Mouse (Mus musculus) right cerebral cortex, adult 2 months (tissue): ENCODE measurements around the gene Tmem159.

Experiments
- DNase-seq, 2 experiments: peaks; one replicate each; pipeline ENCODE4 v3.0.0; 2021 to 2022; ENCODE audit warnings: low spot score in 2 of 2

The Tmem159 gene

DNA sequence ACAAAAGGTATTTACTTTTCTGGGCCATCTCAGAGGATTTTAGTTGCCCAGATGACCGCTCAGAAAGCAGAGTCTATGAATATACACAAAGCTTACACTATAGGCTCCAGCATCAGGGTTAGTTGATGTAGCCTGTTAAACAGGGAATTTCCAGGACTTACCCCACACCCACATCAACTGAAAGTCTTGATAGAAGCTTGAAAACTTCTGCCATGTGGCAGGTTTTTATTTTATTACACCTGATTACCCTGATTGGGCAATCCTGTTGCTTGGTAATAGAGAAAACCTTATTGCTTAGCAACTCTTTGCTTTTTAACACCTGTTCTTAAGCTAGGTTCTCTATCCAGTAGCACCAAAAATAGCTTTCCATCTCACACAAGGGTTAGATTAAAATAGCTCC is 40.6 kb downstream of the Tmem159 start:
- DNase-seq: no peak

DNA sequence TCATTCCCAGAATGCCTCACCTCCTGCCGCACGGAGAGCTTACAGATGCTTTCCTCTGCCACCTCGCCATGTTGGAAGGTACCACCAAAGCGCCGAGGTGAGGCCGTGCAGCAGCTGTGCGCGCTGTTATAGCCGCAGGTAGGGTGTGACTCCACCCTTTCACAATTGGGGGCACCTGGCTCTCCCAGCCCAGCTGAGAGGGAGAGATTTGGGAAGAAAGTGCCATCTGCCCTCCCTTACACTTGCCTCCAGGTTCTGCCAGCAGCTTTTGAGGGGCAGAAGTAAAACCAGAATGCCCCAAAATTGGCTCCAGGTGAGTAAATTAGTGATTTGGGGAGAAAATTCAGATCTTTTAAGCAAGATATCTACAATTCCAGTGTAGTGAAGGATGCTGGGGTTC is 43.0 kb downstream of the Tmem159 start, which contains the start of gene Zp2:
Gene Zp2 (minus strand): TSS at position 101 of the 400 bp plus-strand sequence.
- DNase-seq: no peak

DNA sequence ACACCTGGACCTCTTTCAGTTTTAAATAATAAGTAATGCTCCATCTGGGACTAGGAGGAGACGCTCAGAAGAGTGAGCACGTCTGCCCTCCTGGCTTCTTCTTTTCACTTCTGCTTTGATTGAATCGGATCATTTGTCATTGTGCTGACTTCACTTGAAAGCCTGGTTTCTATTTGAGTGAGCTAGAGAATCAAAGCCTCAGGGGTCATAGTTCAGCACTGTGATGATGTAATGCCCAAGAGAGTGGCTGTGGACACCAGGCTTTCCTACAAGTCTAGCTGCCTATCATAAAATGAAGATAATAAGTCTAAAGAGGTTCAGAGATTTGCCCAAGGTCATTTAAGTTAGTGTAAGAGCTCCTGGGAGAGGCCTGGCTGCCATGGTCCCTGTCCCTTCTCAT is 48.1 kb downstream of the Tmem159 start:
- DNase-seq: no peak

DNA sequence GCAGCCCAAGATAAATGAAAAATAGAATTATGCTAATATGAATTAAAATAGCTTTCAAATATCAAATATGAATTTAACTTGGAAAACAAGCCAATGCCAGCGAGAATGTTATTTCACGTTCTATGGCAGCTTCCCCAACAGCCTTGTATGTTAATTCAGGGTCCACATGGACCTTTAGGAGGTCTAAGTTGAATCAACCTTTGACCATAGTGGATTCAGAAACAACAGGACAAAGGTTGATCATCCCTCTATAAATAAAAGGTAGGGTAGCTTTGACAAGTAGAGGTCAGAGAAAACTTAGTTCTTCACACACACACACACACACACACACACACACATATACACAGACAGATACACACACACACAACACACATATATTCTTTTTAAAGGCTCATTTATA is 48.7 kb downstream of the Tmem159 start:
- DNase-seq: no peak

DNA sequence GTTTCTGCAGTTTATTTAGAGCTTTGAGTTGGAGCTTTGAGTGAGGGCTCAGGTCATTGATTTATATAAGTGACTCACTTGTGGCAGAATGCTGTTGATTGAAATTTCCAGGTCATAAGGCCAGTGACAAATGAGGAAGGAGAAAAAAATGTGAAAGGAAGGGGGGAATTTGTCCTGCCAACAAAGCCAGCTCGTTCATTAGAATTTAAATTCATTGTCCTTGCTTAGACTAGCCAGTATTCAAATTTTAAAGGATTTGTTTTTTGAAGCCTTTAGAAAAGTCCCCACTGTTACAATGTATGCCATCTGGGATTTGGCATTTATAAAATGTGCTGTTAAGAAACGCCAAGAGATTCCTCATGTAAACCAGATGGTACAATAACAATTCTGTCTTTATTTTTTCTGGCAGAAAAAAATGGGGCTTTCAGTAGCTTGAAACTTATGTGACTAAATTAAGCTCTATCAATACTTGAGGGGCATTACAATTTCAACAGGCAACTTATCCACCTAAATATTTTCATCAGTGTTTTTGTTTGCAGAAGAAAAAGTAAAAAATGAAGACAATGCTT is 54.8 kb downstream of the Tmem159 start:
- DNase-seq: no peak

DNA sequence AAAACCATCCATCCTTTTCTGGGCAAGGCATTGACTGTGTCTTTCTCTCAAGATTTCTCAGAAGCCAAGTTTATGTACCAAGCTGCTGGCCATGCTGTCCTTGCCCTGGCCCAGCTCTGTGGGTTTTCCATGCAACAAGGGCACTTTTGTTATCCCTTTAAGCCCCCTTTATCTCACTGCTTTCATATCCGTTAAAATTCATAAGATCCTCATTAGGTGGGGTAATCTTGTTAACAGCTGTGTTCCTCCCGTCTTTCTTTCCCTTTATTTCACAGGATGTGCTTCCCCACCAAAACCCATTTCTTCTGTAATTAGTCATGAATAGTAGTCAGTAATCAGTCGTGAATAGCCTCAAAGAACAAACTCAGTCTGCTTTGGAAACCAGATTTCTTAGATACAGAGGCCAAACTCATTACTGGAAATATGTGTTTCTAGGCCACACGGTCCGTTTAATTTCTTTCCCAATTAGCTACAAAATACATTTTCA is 55.5 kb downstream of the Tmem159 start:
- no peak for DNase-seq

DNA sequence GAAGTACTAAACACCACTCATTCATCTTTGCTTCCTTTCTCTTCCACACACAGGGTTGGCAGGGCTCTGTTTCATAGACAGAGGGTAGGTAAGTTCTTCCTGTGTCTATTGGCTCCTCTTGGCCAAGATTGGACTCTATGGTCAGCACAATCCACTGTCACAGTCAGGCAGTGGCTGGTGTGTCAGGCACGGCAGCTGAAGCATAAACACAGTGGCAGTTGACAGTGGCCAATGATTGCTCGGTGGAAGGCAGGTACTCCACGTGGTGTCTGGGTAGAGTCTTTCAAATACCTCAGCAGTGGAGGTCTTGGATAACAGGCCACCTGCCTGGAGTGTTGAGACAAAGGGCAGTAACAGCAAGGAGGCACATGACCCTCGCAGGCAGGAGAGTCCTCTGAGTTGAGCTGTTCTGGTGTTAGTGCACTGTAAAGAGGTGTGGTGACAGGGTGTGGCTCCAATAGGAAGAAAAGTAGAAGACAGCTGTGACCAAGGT is 56.0 kb downstream of the Tmem159 start:
- no peak for DNase-seq

DNA sequence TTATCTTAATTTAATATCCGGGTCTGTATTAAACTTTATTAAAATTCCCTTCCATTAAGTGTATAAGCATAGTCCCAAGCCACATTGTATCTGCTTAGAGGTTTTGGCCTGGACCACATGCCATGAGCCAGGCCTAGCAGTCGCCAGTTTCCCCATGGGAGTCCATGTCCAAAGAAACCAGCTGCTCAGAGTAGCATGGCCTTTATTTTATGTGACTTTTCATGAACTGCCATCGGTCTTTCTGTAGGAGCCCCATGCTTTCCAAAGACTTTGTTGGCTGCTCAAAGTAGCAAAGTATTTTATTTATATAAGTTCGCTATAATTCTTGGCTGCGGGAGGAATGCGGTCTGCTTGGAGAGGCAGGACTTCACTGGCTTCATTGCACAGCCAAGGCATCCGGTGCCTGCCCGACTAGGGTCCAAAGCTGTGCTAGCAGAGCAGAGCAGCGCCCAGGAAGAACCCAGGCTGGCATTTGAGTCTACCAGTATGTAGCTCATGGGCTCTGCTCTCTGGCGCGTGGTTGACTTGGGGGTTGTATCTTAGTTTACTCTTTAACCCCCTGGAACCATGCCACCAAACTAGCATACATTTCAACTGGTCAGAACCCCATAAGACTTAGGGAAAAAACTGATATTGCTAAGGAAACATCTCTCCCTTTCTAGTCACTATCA is 61.6 kb downstream of the Tmem159 start:
- no peak for DNase-seq
